Mouse (Mus musculus) inflammation-experienced regulatory T-cells, adult 6 months (primary cell): ENCODE results near the gene Smg5. TPM values are rescaled to one million over a fixed set of nuclear protein-coding genes. Genes with fewer than 3 reads are reported as not detected.

Experiments
- ATAC-seq: one replicate; pipeline ENCODE4 v1.8.0; 2017
- polyA plus RNA-seq, 3 experiments: library from polyadenylated mRNA; unstranded; fragments of 100-300 nt; shearing (Covaris generic); gene quantifications; one replicate each; pipeline ENCODE4 v1.2.1; 2017

Gene Smg5
- polyA plus RNA-seq, 3 experiments from 2014 or later, result 26.1 to 47.1 (median 37.8) TPM

GRCm38 (mm10) chr3:88395742-88396141 is 59.7 kb downstream of the Smg5 start:
- no peak for ATAC-seq

GRCm38 (mm10) chr3:88398666-88399065 is 62.6 kb downstream of the Smg5 start:
- ATAC-seq, result no peak

GRCm38 (mm10) chr3:88403522-88404230 is 67.6 kb downstream of the Smg5 start:
- ATAC-seq, result no peak

- peak; percentile 35 for ATAC-seq
Measured at GRCm38 (mm10) chr3:88407090-88407489, 71.0 kb downstream of the Smg5 start.

GRCm38 (mm10) chr3:88407529-88407928 is 71.5 kb downstream of the Smg5 start:
- ATAC-seq, result no peak

GRCm38 (mm10) chr3:88408953-88409352 is 72.9 kb downstream of the Smg5 start:
- no peak for ATAC-seq

GRCm38 (mm10) chr3:88409741-88410644 is 73.9 kb downstream of the Smg5 start, which contains the start of gene Pmf1:
Gene Pmf1 (minus strand): TSS chr3:88410331.
- peak; percentile 96 for ATAC-seq

GRCm38 (mm10) chr3:88410645-88411031 is 74.6 kb downstream of the Smg5 start:
- no peak for ATAC-seq

- ATAC-seq, result no peak
Measured at GRCm38 (mm10) chr3:88411681-88412080, 75.6 kb downstream of the Smg5 start.

Other genes starting within 250 kb of the Smg5 start
- gene Mef2d, start 193.9 kb upstream of the Smg5 start, polyA plus RNA-seq, result 10 to 100 TPM; 16.6 to 32.0 (median 27.7) TPM
- gene Rhbg, start 81.6 kb upstream of the Smg5 start, polyA plus RNA-seq, result not detected
- not detected for gene Gm38392, start 49.0 kb upstream of the Smg5 start, polyA plus RNA-seq
- 1 to 10 TPM; 2.3 to 6.2 (median 3.6) TPM for gene Tsacc, start 39.3 kb upstream of the Smg5 start, polyA plus RNA-seq
- gene Cct3, start 39.1 kb upstream of the Smg5 start, polyA plus RNA-seq, result 100 to 1,000 TPM; 157 to 218 (median 188) TPM
- gene Glmp, start 11.2 kb upstream of the Smg5 start, polyA plus RNA-seq, result 100 to 1,000 TPM; 335 to 443 (median 344) TPM
- 1 to 10 TPM; 1.2 to 2.4 (median 1.8) TPM for gene Tmem79, start 112 bp upstream of the Smg5 start, polyA plus RNA-seq
- gene Paqr6, start 28.3 kb downstream of the Smg5 start, polyA plus RNA-seq, result not detected
- gene Bglap3, start 36.5 kb downstream of the Smg5 start, polyA plus RNA-seq, result not detected
- gene Bglap2, start 42.4 kb downstream of the Smg5 start, polyA plus RNA-seq, result not detected
- gene Bglap, start 48.2 kb downstream of the Smg5 start, polyA plus RNA-seq, result not detected
- 100 to 1,000 TPM in 1 of 3 experiments, 10 to 100 TPM in 2; 46.3 to 105 (median 50.5) TPM for gene Pmf1, start 74.1 kb downstream of the Smg5 start, polyA plus RNA-seq
- 10 to 100 TPM; 11.2 to 14.6 (median 14.4) TPM for gene Slc25a44, start 88.9 kb downstream of the Smg5 start, polyA plus RNA-seq
- 10 to 100 TPM; 24.5 to 49.0 (median 28.3) TPM for gene Sema4a, start 124.9 kb downstream of the Smg5 start, polyA plus RNA-seq
- 1 to 10 TPM; 2.6 to 8.0 (median 4.0) TPM for gene Lmna, start 173.7 kb downstream of the Smg5 start, polyA plus RNA-seq
- gene Mex3a, start 196.1 kb downstream of the Smg5 start, polyA plus RNA-seq, result under 1 TPM; 0.17 to 0.20 (median 0.18) TPM
- gene Rab25, start 212.0 kb downstream of the Smg5 start, polyA plus RNA-seq, result not detected
- gene Lamtor2, start 216.8 kb downstream of the Smg5 start, polyA plus RNA-seq, result 100 to 1,000 TPM; 149 to 189 (median 187) TPM
- gene Ubqln4, start 217.5 kb downstream of the Smg5 start, polyA plus RNA-seq, result 10 to 100 TPM in 2 of 3 experiments, 1 to 10 TPM in 1; 9.8 to 15.5 (median 12.1) TPM
- 100 to 1,000 TPM; 131 to 197 (median 161) TPM for gene Ssr2, start 239.6 kb downstream of the Smg5 start, polyA plus RNA-seq